Mouse (Mus musculus) adrenal gland, adult 2 months (tissue): ENCODE results near the gene Abracl. TPM values are rescaled to one million over a fixed set of nuclear protein-coding genes. Genes with fewer than 3 reads are reported as not detected.

Experiments
- DNase-seq: peaks from one replicate; pipeline ENCODE4 v3.0.0; 2021
- polyA plus RNA-seq: library from polyadenylated mRNA; depleted of rRNA; stranded (reverse); fragments of >200 nt; gene quantifications from 2 replicates; pipeline ENCODE4 v1.2.3, GENCODE M21; 2012; rRNA removed
- total RNA-seq, 2 experiments: library from RNA; stranded (reverse); gene quantifications; 2 replicates each; pipeline ENCODE4 v1.2.3; 2021

Gene Abracl
- total and polyA plus RNA-seq, 3 experiments: 5.7 to 18.8 (median 18.2) TPM

GRCm38 (mm10) chr10:18022312-18022711 lies 776 bp downstream of the Abracl start:
- DNase-seq: peak; percentile 81

- DNase-seq: no peak
Observed at GRCm38 (mm10) chr10:18021576-18022311, 1.3 kb downstream of the Abracl start.

GRCm38 (mm10) chr10:18020846-18021245 lies 2.2 kb downstream of the Abracl start:
- DNase-seq: no peak

GRCm38 (mm10) chr10:18020443-18020842 lies 2.6 kb downstream of the Abracl start:
- DNase-seq: no peak

- no peak for DNase-seq
Observed at GRCm38 (mm10) chr10:18011761-18012160, 11.3 kb downstream of the Abracl start.

- no peak for DNase-seq
Observed at GRCm38 (mm10) chr10:18009744-18010143, 13.3 kb downstream of the Abracl start.

GRCm38 (mm10) chr10:18008118-18008517 lies 15.0 kb downstream of the Abracl start:
- no peak for DNase-seq

GRCm38 (mm10) chr10:18007243-18007642 lies 15.8 kb downstream of the Abracl start:
- DNase-seq: no peak

- DNase-seq: peak; percentile 15
Observed at GRCm38 (mm10) chr10:18006756-18007155, 16.3 kb downstream of the Abracl start.

GRCm38 (mm10) chr10:18005136-18005955 lies 17.7 kb downstream of the Abracl start:
- DNase-seq: no peak

GRCm38 (mm10) chr10:18003966-18004637 lies 19.0 kb downstream of the Abracl start:
- DNase-seq: no peak

GRCm38 (mm10) chr10:17990576-17990975 lies 32.5 kb downstream of the Abracl start:
- no peak for DNase-seq

- DNase-seq: no peak
Observed at GRCm38 (mm10) chr10:17989136-17989535, 34.0 kb downstream of the Abracl start.

- DNase-seq: no peak
Observed at GRCm38 (mm10) chr10:17987823-17988423, 35.2 kb downstream of the Abracl start.

- peak; percentile 18 for DNase-seq
Observed at GRCm38 (mm10) chr10:17983313-17983712, 39.8 kb downstream of the Abracl start.

GRCm38 (mm10) chr10:17966090-17966489 lies 57.0 kb downstream of the Abracl start:
- no peak for DNase-seq

Other genes with a start within 250 kb of the Abracl start
- gene Txlnb, start 227.1 kb downstream of the Abracl start, total RNA-seq: under 1 TPM; 0.52 to 0.79 TPM
- 0.13 and 0.21 TPM in 2 replicates for gene Txlnb, start 227.1 kb downstream of the Abracl start, polyA plus RNA-seq
- 10 to 100 TPM; 25.5 to 26.3 TPM for gene Heca, start 75.2 kb downstream of the Abracl start, total RNA-seq
- 9.1 and 11.7 TPM in 2 replicates for gene Heca, start 75.2 kb downstream of the Abracl start, polyA plus RNA-seq
- 10 to 100 TPM; 33.6 to 33.9 TPM for gene Reps1, start 32.6 kb upstream of the Abracl start, total RNA-seq
- 24.8 and 30.4 TPM in 2 replicates for gene Reps1, start 32.6 kb upstream of the Abracl start, polyA plus RNA-seq
- not detected for gene Ect2l, start 187.6 kb upstream of the Abracl start, total RNA-seq
- not detected in 2 replicates for gene Ect2l, start 187.6 kb upstream of the Abracl start, polyA plus RNA-seq
- gene Ccdc28a, start 211.7 kb upstream of the Abracl start, total RNA-seq: 10 to 100 TPM; 10.5 to 12.2 TPM
- gene Ccdc28a, start 211.7 kb upstream of the Abracl start, polyA plus RNA-seq: 15.4 and 18.2 TPM in 2 replicates